Mouse (Mus musculus) neutrophil, adult 83 days (primary cell): ENCODE data around the gene Fam192a. TPM values are rescaled to one million over a fixed set of nuclear protein-coding genes. Genes with fewer than 3 reads are reported as not detected.

ENCODE experiments used
- total RNA-seq, 2 experiments: library from RNA; stranded (reverse); gene quantifications; one replicate each; pipeline ENCODE4 v1.2.4; 2023

Gene Fam192a
- 10 to 100 TPM; 30.8 to 32.8 TPM for total RNA-seq

GRCm38 (mm10) chr8:94601607-94602385 lies at the start of gene Fam192a, which contains the start of gene Rspry1:
Fam192a (minus strand) TSS chr8:94601997.
Rspry1 (plus strand) TSS chr8:94601937.

DNA sequence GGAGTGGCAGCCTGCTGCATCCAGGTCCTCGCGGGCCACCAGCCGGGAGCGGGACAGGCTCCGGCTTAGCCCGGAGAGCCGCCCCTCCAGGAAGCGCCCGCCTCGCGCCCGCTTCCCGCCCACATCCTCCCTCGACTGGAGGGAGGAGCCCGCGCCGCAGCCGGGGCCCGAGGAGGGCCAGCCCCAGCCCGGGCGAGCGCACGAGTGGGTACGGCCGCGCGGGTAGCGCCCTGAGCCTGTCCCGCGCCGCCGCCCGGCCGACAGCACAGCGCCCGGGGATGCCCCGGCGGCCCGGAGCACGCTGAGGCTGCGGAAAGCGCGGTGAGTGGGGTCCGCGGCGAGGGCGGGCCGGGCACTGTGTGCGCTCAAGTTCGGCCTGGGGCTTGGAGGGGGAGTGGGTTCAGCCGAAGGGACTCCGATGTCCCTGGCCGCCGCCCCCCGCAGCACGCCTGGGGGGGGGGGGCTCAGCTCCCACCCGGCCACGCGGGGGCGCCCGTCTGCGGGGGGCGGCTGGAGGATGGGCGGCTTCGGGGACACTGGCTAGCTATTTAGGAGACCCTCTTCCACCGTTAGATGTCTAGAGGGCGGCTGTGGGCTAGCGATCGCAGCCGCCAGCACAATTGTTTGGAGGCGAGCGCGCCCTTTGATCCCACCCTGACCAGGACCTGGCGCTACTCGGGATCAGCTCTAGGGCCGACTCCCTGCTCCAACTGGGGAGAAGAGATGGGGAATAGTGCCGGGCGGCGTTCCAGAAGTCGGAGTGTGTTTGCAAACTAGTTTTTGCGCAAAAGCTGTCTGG lies 68.7 kb downstream of the Fam192a start, which contains the start of gene Cpne2:
Cpne2 (plus strand) TSS at position 118 of the 799 bp plus-strand sequence.

Other genes starting within 250 kb of the Fam192a start
- 100 to 1,000 TPM; 116 to 125 TPM for gene Herpud1, start 215.6 kb downstream of the Fam192a start, total RNA-seq
- gene Nlrc5, start 167.6 kb downstream of the Fam192a start, total RNA-seq: 10 to 100 TPM; 15.3 to 19.4 TPM
- gene Cpne2, start 69.0 kb downstream of the Fam192a start, total RNA-seq: 100 to 1,000 TPM; 107 to 121 TPM
- gene Rspry1, start 60 bp downstream of the Fam192a start, total RNA-seq: 10 to 100 TPM; 27.1 to 28.6 TPM
- 10 to 100 TPM; 51.6 to 66.4 TPM for gene Arl2bp, start 64.6 kb upstream of the Fam192a start, total RNA-seq
- gene Pllp, start 94.3 kb upstream of the Fam192a start, total RNA-seq: not detected
- under 1 TPM in 1 of 2 experiments, not detected in 1; 0.18 TPM for gene Ccl22, start 143.6 kb upstream of the Fam192a start, total RNA-seq
- not detected for gene Cx3cl1, start 170.0 kb upstream of the Fam192a start, total RNA-seq
- gene Ccl17, start 208.5 kb upstream of the Fam192a start, total RNA-seq: not detected
- gene Coq9, start 236.3 kb upstream of the Fam192a start, total RNA-seq: 10 to 100 TPM; 24.5 to 27.2 TPM
- 10 to 100 TPM; 39.1 to 42.8 TPM for gene Ciapin1, start 236.4 kb upstream of the Fam192a start, total RNA-seq